Mouse (Mus musculus) myocyte (in vitro differentiated cells): ENCODE results near the gene Pbx1.

ENCODE experiments used
- CEBPB ChIP-seq: IDR thresholded peaks from 2 replicates; pipeline ENCODE4 v1.6.1; 2011; ENCODE audit warnings: mild to moderate bottlenecking, moderate library complexity; ENCODE audit not compliant: poor library complexity, insufficient read depth, severe bottlenecking
- E2F4 ChIP-seq: IDR thresholded peaks from one replicate; pipeline ENCODE4 v1.6.1; 2011; ENCODE audit warnings: mild to moderate bottlenecking, control low read depth, moderate library complexity; ENCODE audit not compliant: insufficient read depth
- MAX ChIP-seq: IDR thresholded peaks from one replicate; pipeline ENCODE4 v1.6.1; 2011; ENCODE audit warnings: low read depth, mild to moderate bottlenecking, control low read depth
- MYOG ChIP-seq, 3 experiments: IDR thresholded peaks; one replicate each; pipeline ENCODE4 v1.6.1; 2011; ENCODE audit warnings: control low read depth in 2 of 3, low read depth in 2 of 3, mild to moderate bottlenecking in 2 of 3; ENCODE audit not compliant: insufficient read length in 2 of 3, control insufficient read depth in 1 of 3, insufficient read depth in 1 of 3
- POLR2A ChIP-seq: IDR thresholded peaks from one replicate; pipeline ENCODE4 v1.6.1; 2011; ENCODE audit warnings: low read depth, mild to moderate bottlenecking, control low read depth, moderate library complexity; ENCODE audit not compliant: insufficient read length
- POLR2AphosphoS2 ChIP-seq: IDR thresholded peaks from one replicate; pipeline ENCODE4 v1.6.1; 2011; ENCODE audit warnings: low read depth, control low read depth; ENCODE audit not compliant: insufficient read length
- TCF12 ChIP-seq: IDR thresholded peaks from one replicate; pipeline ENCODE4 v1.6.1; 2011; ENCODE audit warnings: mild to moderate bottlenecking, control low read depth; ENCODE audit not compliant: poor library complexity, insufficient read depth, severe bottlenecking
- USF1 ChIP-seq: IDR thresholded peaks from one replicate; pipeline ENCODE4 v1.6.1; 2011; ENCODE audit warnings: low read depth, mild to moderate bottlenecking, control low read depth, moderate library complexity

GRCm38 (mm10) chr1:168272091-168272490, 160.0 kb downstream of the Pbx1 start:
- TF ChIP-seq POLR2A = no peak
- TF ChIP-seq E2F4 = no peak
- TF ChIP-seq TCF12 = no peak
- TF ChIP-seq USF1 = no peak
- no peak for TF ChIP-seq POLR2AphosphoS2
- TF ChIP-seq MAX = no peak
- no peak for TF ChIP-seq MYOG (IDR thresholded peaks at IDR 0.05; ENCODE audit: control insufficient read depth in 1 of 3, insufficient read depth in 1 of 3, insufficient read length in 2 of 3, low read depth in 2 of 3)
- TF ChIP-seq CEBPB = no peak
